Mouse (Mus musculus) liver (tissue): ENCODE results near the gene Avp.

Source experiments
- DNase-seq: peaks from one replicate; pipeline ENCODE4 v3.0.0-alpha.2; 2020; ENCODE audit warnings: mixed read lengths

The Avp gene

GRCm38 (mm10) chr2:130568921-130569320 lies 13.4 kb downstream of the Avp start:
- DNase-seq = no peak

DNA sequence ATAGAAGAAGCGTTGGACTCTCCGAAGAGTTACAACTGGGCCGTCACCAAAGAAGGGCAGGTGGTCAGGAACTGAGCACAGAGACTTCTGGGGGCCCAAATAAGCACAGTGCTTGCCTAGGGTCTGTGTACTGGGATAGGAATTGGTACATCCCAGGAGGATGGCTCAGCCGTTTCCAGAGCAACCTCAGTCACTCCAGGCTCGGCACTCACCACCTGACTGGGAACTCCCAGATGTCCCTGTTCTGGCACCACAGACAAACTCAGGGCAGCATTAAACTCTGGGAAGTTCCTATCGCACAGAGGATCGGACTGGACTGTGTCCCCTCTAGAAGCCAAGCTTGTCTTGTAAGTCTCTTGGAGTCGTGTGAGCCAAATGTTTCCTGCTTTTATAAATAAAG lies 17.4 kb downstream of the Avp start:
- DNase-seq = no peak

GRCm38 (mm10) chr2:130564063-130564462 lies 18.3 kb downstream of the Avp start:
- no peak for DNase-seq

DNA sequence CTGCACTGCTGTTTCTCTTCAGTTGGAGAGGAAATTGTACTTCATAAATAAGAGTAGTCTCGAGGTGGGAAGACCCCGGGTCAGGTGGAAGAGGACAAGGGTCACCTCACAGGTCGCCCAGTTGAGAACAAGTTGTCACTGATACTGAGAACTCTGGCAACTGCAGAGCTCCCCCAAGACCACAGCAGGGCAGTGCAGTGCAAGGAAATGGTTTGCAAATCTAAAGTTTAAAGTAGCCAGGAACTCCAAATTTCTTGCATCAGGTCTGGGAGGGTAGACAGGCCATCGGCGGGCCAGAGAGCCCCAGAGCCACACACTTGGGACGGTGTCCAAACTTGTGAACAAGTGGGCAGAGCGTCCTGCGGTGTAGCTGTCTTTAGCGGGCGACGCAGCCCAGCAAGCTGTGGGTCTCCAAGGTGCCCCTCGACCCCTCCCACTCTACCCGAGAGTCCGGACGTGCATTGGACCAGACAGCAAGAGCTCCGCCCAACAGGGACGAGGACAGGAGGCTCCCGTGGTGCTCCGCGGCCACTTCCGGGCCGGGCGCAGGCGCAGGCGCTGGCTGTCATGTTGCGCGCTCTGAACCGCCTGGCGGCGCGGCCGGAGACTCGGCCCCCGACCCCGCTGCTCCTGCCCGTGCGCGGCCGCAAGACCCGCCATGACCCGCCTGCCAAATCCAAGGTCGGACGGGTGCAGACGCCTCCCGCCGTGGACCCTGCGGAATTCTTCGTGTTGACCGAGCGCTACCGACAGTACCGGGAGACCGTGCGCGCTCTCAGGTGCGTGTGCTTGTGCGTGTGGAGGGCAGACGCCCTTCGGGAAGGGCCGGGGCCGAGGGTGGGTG lies 18.9 kb downstream of the Avp start, which contains the start of gene Mrps26:
Mrps26 (plus strand) TSS at position 531 of the 844 bp plus-strand sequence.
- DNase-seq = peak; percentile 93

DNA sequence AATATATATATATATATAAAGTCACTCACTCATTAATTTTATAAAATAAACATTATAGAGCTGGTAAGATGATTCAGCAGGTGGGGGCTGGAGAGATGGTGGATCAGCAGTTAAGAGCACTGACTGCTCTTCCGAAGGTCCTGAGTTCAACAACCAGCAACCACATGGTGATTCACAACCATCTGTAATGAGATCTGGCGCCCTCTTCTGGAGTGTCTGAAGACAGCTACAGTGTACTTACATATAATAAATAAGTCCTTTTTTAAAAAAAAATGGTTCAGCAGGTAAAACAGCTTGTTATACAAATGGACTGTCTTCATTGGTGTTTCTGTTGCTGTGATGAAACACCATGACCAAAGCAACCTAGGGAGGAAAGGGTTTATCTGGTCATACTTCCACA lies 24.3 kb downstream of the Avp start:
- DNase-seq = no peak

- DNase-seq = no peak
Measured at GRCm38 (mm10) chr2:130557462-130557861, 24.9 kb downstream of the Avp start.

GRCm38 (mm10) chr2:130556292-130556691 lies 26.1 kb downstream of the Avp start:
- DNase-seq = no peak

DNA sequence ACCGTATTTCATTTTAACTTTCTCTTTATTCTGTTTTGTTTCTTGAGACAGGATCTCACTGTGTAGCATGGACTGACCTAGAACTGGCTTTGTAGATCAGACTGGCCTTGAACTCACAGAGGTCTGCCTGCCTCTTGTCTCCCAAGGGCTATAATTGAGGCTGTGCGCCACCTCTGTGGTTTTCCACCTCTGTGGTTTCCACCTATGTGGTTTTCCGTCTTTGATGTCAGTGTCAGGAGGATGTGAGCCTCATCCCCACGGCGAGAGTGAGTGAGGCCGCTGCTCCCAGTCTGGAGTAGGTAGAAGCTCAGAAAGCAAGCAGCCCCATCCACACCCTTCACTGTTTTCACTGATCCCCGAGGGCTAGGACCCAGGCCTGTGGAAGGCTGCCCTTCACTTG lies 27.5 kb downstream of the Avp start:
- DNase-seq = no peak

DNA sequence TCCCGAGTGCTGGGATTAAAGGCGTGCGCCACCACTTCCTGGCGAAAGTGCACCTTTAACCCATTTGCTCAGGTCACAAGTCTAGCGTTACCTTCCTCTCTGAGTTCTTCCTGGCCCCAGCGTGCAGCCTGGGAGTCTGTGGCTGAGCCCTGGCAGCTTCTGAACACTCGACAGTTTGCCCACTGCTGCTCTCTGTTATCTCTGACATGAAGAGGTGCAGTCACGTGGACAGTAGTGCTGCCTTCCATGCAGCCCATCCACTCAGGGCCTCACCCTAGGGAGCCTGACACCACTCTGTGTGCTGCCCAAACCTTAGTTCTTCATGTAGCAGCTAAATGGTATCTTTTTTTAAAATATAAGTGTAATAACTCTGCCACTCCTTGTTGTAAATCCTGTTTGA lies 35.4 kb downstream of the Avp start:
- peak; percentile 42 for DNase-seq

DNA sequence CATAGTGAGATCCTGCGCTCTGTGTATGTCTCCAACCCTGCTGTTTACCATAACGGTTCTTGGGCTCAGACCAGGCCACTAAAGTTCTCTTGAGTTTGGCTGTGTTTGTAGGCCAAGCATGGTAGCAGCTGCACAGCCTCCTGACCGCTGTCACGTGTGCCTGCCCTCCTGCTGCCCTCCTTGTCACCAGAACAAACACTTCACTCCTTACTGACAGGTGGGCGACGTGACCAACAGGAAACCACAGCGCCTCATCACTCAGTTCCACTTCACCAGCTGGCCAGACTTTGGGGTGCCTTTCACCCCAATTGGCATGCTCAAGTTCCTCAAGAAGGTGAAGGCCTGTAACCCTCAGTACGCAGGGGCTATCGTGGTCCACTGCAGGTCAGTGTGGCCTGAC lies 42.1 kb downstream of the Avp start:
- DNase-seq = no peak

DNA sequence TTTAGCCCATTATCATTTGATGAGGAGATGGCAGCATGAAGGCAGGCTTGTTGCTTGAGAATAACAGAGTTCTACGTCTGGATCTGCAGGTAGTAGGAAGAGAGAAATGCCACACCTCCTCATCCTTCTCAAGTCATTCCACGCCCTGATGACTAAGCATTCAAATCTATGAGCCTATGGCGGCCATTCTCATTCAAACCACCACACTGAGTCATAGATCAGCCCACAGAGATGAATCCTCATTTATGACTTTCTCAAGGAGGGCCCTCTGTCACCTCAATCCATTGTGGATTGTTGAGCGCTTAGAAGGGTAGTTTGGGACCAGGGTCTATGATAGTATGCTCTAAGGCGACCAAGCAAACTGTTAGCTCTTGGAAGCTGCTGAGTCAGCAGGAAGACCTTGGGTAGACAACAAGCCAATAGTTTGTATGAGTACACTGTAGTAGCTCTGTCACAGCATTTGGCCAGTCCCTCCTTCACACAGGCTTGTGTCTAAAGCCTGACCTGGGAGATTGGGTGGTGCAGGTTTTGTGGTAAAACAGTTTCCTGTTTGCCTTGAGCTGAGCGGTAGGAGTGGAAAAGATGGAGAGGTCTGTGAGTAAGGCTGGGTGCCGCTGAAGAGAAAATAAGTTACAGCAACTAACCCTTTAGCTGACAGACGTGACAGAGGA lies 43.3 kb downstream of the Avp start:
- no peak for DNase-seq

- DNase-seq = no peak
Measured at GRCm38 (mm10) chr2:130536890-130537289, 45.5 kb downstream of the Avp start.

DNA sequence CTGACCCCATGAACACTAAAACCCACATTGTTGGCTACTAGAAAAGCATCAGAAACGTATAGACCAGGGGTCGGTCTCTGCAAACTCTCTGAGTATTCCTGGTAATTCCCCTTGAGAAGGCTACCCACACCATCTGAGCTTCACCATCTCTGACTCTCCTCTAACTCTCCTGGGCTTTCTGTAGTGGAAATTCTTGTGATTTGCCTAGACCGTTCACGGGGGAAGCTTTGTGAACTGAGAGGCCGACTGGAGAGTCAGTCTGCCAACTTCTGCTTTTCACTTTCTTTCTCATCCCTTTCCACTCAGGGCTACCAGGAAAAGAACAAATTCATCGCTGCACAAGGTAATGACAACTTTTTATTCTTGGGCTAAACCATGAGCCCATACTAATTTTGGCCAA lies 47.3 kb downstream of the Avp start:
- no peak for DNase-seq

- no peak for DNase-seq
Measured at GRCm38 (mm10) chr2:130532201-130532600, 50.2 kb downstream of the Avp start.
